Mouse (Mus musculus) hindbrain, embryonic 12.5 days (tissue): ENCODE data around the gene G6pc. TPM values are rescaled to one million over a fixed set of nuclear protein-coding genes. Genes with fewer than 3 reads are reported as not detected.

ENCODE experiments used
- ATAC-seq: fragments of 200-750 bp; cut with Nextera tagmentation; 2 replicates; pipeline ENCODE4 v1.8.0; 2017; ENCODE audit warnings: moderate TSS enrichment; ENCODE audit not compliant: low FRiP score
- H3K27ac ChIP-seq: fragments of 300-500 bp; sonication (generic); 2 replicates; pipeline ENCODE4 v1.5.1; 2016; ENCODE audit warnings: mild to moderate bottlenecking
- H3K27me3 ChIP-seq: fragments of 300-500 bp; sonication (generic); 2 replicates; pipeline ENCODE4 v1.6.1; 2016; ENCODE audit warnings: mild to moderate bottlenecking
- H3K36me3 ChIP-seq: fragments of 300-500 bp; sonication (generic); 2 replicates; pipeline ENCODE4 v1.6.1; 2016; ENCODE audit warnings: mild to moderate bottlenecking
- H3K4me1 ChIP-seq: fragments of 300-500 bp; sonication (generic); 2 replicates; pipeline ENCODE4 v1.6.1; 2016
- H3K4me2 ChIP-seq: fragments of 300-500 bp; sonication (generic); replicated peaks from 2 replicates; pipeline ENCODE4 v1.6.1; 2016; ENCODE audit warnings: mild to moderate bottlenecking
- H3K4me3 ChIP-seq: fragments of 300-500 bp; sonication (generic); 2 replicates; pipeline ENCODE4 v1.5.1; 2016; ENCODE audit warnings: mild to moderate bottlenecking
- H3K9ac ChIP-seq: fragments of 300-500 bp; sonication (generic); 2 replicates; pipeline ENCODE4 v1.6.1; 2016; ENCODE audit warnings: mild to moderate bottlenecking, moderate library complexity
- H3K9me3 ChIP-seq: fragments of 300-500 bp; sonication (generic); replicated peaks from 2 replicates; pipeline ENCODE4 v1.6.1; 2016; ENCODE audit warnings: mild to moderate bottlenecking
- WGBS: fragments of 180-500 bp; shearing (Covaris S2); methylation state at CpG from one replicate; pipeline ENCODE4 v1.1.7; 2016; 5-methylcytosine and 5-hydroxymethylcytosine counted together
- polyA plus RNA-seq: library from polyadenylated mRNA; unstranded; fragments of >200 nt; fragmentation: Nextera tagmentation; extraction: Ambion mirVana; gene quantifications from 2 replicates; pipeline ENCODE4 v1.2.1, GENCODE M21; 2016

The G6pc gene
- polyA plus RNA-seq, 1 experiment from 2014 or later = not detected

DNA sequence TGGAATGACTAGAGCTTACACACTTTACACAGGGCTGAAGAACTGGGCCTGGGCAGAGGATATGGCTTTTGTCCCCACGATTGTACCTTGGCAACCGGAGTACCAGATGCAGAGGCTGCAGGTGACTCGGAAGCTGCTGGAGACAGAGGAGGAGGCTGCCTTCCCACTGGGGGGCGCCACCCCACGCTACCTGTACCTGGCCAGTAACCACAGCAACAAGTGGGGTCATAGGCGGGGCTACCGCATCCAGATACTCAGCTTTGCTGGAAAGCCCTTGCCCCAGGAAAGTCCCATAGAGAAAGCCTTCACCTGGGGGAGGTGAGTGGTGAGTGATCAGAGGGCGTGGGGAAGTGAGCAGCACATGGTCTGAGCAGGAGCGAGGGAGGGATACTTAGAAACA is 31.7 kb upstream of the G6pc start:
- no peak overlapping the region for H3K4me2 ChIP-seq
- WGBS = 86% methylated on average over 9 of the region's 9 CpGs
- H3K4me1 ChIP-seq = peaks cover 25% of the 10 kb centered on the region
- no peak overlapping the region for H3K4me3 ChIP-seq
- H3K9ac ChIP-seq = no peak overlapping the region
- H3K27ac ChIP-seq = no peak overlapping the region
- H3K9me3 ChIP-seq = no peaks in the 10 kb centered on the region
- H3K36me3 ChIP-seq = no peaks in the 10 kb centered on the region
- ATAC-seq = no peak
- H3K27me3 ChIP-seq = no peaks in the 10 kb centered on the region

DNA sequence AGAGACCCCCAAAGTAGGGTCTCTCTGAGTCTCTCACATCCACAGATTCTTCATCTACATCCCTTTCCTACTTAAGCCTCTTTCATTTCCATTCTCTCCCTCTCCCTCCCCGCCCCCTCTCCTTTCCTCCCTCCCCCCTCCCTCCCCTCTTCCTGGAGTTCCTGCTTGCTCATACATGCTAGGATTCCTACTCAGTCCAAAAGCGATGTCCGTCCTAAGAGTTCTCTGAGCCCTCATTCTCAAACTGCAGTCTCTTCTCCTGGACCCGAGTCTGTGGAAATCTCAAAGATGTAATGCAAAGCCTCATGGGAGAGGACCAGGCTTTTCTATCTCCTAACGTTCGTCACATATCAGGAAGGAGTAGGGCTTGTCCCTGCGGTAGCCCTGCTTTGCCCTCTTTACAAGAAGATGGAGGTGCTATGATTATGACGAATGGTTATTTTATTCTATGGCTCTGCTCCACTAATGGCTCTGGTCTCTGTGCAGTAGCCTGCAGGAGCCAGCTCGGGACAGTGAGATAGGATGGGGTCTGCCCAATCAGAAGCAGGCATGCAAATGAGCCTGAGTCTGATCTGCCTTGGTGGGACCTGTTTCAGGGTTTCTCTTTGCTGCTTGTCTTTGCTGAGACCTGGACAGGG is 29.1 kb upstream of the G6pc start:
- H3K9ac ChIP-seq = peak overlapping the region; percentile 44
- H3K4me3 ChIP-seq = peak overlapping the region; percentile 26
- peaks cover 25% of the 10 kb centered on the region for H3K4me1 ChIP-seq
- H3K27me3 ChIP-seq = no peaks in the 10 kb centered on the region
- H3K36me3 ChIP-seq = no peaks in the 10 kb centered on the region
- no peaks in the 10 kb centered on the region for H3K9me3 ChIP-seq
- H3K27ac ChIP-seq = peak overlapping the region; percentile 71
- WGBS = 2% methylated on average over 9 of the region's 9 CpGs
- H3K4me2 ChIP-seq = peak overlapping the region; percentile 64
- ATAC-seq = peak; percentile 84

DNA sequence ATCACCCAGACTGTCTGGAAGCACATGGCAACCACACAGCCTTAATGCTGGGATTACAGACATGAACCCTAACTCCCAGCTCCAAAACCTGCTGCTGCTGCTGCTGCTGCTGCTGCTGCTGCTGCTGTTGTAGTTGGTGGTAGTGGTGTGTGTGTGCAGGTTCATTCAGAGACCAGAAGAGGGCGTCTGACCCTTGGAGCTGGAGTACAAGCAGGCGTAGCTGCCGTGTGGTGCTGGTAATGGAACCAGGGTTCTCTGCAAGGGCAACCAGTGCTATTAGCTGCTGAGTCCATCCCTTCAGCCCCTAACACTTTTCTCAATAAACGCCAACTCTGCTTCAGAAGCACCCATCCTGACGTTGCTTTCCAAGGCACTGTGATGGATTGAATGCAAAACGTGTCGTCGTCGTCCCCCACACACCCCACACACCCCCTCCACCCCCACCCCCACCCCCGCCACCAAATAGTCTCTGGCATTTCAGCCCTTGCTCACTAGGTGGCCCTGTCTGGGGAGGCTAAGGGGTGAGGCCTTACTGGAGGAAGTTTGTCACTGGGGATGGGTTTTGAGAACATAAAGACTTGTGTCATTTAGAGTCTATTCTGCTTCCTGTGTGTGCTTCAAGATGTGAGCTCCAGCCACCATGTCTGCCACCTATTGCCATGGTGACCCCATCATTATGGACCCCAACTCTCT is 20.1 kb upstream of the G6pc start:
- H3K4me2 ChIP-seq = no peak overlapping the region
- H3K4me1 ChIP-seq = no peaks in the 10 kb centered on the region
- WGBS = 77% methylated on average over 10 of the region's 10 CpGs
- H3K27ac ChIP-seq = no peak overlapping the region
- H3K9me3 ChIP-seq = no peaks in the 10 kb centered on the region
- H3K9ac ChIP-seq = no peak overlapping the region
- H3K36me3 ChIP-seq = no peaks in the 10 kb centered on the region
- ATAC-seq = no peak
- no peaks in the 10 kb centered on the region for H3K27me3 ChIP-seq
- H3K4me3 ChIP-seq = no peak overlapping the region

DNA sequence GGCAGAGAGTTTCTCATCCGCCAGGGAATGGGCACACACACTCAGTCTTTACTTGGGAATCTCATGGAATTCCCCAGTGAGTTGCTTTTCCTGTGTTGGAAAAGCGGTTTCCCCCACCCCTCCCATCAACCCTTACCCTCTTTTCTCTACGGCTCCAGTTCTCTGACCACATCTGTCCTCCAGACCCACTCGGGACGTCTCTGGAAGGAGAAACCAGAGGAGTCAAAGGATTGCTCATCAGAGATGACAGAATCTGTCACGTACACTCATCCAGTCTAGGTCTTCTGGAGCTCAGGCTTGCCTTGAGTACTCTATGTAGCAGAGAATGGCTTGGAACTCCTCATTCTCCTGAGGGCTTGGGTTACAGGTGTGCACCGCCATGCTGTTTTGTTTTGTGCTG is 18.6 kb upstream of the G6pc start:
- no peak overlapping the region for H3K9ac ChIP-seq
- no peaks in the 10 kb centered on the region for H3K9me3 ChIP-seq
- H3K4me2 ChIP-seq = no peak overlapping the region
- H3K4me1 ChIP-seq = no peaks in the 10 kb centered on the region
- no peaks in the 10 kb centered on the region for H3K36me3 ChIP-seq
- WGBS = 72% methylated on average over 7 of the region's 7 CpGs
- no peak overlapping the region for H3K4me3 ChIP-seq
- no peaks in the 10 kb centered on the region for H3K27me3 ChIP-seq
- ATAC-seq = no peak
- H3K27ac ChIP-seq = no peak overlapping the region

DNA sequence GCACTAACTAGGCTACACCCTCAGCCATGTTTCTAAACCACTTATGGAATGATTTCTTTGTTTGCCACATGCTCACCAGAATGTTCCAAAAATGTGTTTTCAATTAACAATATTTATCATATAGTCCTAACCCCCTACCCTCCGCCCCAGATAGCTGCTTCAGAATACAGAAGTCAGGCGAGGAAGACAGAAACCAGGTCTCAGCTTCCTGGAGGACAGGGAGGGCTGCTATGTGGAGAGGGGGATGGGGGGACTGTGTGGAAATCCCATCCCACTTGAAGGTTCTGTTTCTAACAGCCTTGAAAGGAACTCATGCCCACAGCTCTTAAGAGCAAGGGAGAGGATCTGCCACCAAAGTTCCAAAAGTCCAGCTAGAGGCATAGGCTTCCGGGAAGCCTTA is 18.1 kb upstream of the G6pc start:
- no peak for ATAC-seq
- H3K27ac ChIP-seq = no peak overlapping the region
- no peaks in the 10 kb centered on the region for H3K4me1 ChIP-seq
- 86% methylated on average over 3 of the region's 3 CpGs for WGBS
- H3K4me3 ChIP-seq = no peak overlapping the region
- no peaks in the 10 kb centered on the region for H3K27me3 ChIP-seq
- H3K9me3 ChIP-seq = no peaks in the 10 kb centered on the region
- H3K4me2 ChIP-seq = no peak overlapping the region
- H3K9ac ChIP-seq = no peak overlapping the region
- H3K36me3 ChIP-seq = no peaks in the 10 kb centered on the region

DNA sequence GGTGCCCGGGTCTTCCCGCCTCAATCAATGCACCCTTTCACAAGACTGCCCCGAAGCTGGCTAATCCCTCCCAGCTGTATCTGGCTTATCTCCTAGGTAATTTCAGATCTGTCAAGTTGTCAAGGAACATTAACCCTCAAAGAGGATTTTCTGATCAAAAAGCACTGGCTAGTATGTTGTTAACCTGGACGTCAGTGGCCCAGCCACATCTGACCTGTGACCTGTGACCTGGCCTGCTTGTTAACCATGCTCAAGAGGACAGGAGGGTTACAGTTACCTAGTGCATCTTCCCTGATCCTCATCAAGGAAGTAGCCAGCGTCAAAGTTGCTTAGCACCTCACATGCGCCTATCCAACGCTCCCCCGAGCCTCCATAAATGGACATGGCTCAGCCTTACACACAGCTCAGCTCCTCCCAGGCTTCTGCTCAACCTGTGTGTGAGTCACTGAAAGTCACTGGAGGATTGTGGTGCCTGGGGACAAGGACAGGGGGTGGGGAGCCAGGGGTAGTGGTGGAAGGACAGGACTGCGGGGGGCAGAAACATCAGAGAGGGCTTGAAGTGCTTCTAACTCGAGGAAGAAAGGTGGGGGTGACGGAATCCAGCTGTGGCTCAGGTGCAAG is 16.2 kb upstream of the G6pc start:
- H3K27me3 ChIP-seq = no peaks in the 10 kb centered on the region
- no peak for ATAC-seq
- 67% methylated on average over 11 of the region's 11 CpGs for WGBS

DNA sequence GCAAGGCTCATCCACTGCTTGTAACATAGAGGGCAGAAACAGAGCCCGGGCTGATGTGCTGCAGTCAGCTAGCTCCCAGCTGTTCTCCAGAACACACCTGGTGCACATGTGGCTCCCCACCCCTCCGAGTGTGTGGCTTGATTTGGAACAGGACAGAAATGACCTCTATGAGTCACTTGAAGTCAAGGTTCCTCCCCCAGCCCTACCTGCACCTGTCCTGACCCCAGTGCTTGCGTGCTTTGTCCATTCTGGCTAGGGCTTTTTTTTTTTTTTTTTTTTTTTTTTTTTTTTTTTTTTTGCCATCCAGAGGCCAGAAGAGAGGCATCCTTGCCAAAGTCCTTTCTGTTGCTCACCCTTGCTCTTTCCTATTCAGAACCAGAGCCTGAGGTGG is 15.6 kb upstream of the G6pc start:
- H3K4me3 ChIP-seq = no peak overlapping the region
- 86% methylated on average over 3 of the region's 3 CpGs for WGBS
- H3K9me3 ChIP-seq = no peaks in the 10 kb centered on the region
- ATAC-seq = no peak
- no peak overlapping the region for H3K4me2 ChIP-seq
- no peaks in the 10 kb centered on the region for H3K4me1 ChIP-seq
- H3K27me3 ChIP-seq = no peaks in the 10 kb centered on the region
- no peak overlapping the region for H3K9ac ChIP-seq
- H3K27ac ChIP-seq = no peak overlapping the region
- H3K36me3 ChIP-seq = no peaks in the 10 kb centered on the region

More for the DNA sequence above, 16.2 kb upstream of the G6pc start:
- no peaks in the 10 kb centered on the region for H3K9me3 ChIP-seq
- H3K4me1 ChIP-seq = no peaks in the 10 kb centered on the region
- no peak overlapping the region for H3K4me3 ChIP-seq
- H3K36me3 ChIP-seq = no peaks in the 10 kb centered on the region
- H3K9ac ChIP-seq = no peak overlapping the region
- H3K27ac ChIP-seq = no peak overlapping the region
- no peak overlapping the region for H3K4me2 ChIP-seq

DNA sequence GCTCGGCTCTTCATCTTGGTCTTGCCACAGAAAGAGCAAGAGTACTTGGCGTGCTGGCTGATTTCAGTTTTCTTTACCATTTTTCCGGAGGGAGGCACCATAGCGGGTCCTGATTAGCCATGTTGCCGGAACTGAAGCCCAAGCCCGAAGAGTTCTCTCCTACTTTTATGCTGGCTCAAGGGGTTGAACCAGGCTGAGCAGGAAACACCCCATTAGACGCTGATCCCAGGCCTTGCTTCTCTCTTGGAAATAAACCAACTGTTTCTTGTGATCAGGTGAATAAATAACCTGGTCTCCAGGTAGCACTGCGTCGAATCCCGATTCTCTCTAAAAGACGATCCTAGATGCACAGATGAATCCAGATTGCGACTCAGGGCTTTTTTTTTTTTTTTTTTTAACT is 13.9 kb upstream of the G6pc start:
- 92% methylated on average over 12 of the region's 12 CpGs for WGBS
- H3K4me2 ChIP-seq = no peak overlapping the region
- no peaks in the 10 kb centered on the region for H3K4me1 ChIP-seq
- H3K36me3 ChIP-seq = no peaks in the 10 kb centered on the region
- no peaks in the 10 kb centered on the region for H3K27me3 ChIP-seq
- ATAC-seq = no peak
- no peak overlapping the region for H3K9ac ChIP-seq
- H3K9me3 ChIP-seq = no peaks in the 10 kb centered on the region
- H3K27ac ChIP-seq = no peak overlapping the region
- no peak overlapping the region for H3K4me3 ChIP-seq

DNA sequence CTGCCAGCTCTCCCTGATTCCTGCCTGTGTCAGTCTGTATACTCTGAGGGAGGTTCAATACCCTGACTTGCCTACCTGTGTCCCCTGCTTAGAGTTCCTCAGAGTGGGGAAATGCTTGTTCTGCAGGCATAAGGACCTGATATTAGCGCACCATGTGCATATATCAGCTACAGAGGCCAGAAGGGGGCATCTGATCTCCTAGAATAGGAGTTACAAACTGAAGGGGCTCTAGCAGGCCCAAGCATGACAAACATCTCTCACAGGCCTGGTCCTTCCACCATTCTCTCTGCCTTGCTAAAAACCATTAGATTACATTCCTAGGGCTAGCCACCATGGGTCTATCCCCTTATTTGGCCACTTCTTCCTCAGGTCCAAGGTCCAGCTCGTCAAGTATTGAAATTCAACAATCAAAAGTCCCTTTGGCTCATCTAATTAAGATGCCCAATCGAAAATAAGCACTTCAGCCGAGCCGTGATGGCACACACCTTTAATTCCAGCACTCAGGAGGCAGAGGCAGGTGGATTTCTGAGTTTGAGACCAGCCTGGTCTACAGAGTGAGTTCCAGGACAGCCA is 12.8 kb upstream of the G6pc start:
- H3K27me3 ChIP-seq = no peaks in the 10 kb centered on the region
- H3K36me3 ChIP-seq = no peaks in the 10 kb centered on the region
- no peaks in the 10 kb centered on the region for H3K4me1 ChIP-seq
- no peak overlapping the region for H3K4me3 ChIP-seq
- H3K4me2 ChIP-seq = no peak overlapping the region
- 90% methylated on average over 5 of the region's 5 CpGs for WGBS
- no peak overlapping the region for H3K27ac ChIP-seq
- H3K9me3 ChIP-seq = no peaks in the 10 kb centered on the region
- no peak for ATAC-seq
- H3K9ac ChIP-seq = no peak overlapping the region

DNA sequence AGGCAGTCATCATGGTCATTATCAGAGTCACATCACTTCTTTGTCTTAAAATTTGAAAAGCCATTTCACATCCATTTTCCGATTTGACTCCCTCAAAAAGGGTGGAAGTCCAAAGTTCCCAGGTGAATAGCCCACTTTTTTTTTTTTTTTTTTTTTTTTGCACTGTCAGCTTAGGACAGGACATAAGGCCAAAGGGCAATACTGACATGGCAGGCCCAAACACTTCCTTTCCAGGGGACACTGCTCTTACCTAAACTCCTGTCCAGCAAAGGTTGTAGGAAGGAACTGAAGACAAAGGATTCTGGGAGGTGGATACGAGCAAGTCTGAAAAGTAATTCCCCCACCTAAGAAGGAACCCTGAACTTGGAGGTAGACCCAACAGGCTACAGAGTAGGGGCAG is 11.4 kb upstream of the G6pc start:
- Histone ChIP-seq H3K9ac (no peak overlapping the region), H3K36me3 (no peaks in the 10 kb centered on the region), H3K4me2 (no peak overlapping the region), H3K4me1 (no peaks in the 10 kb centered on the region), H3K27me3 (no peaks in the 10 kb centered on the region), H3K4me3 (no peak overlapping the region), H3K27ac (no peak overlapping the region), H3K9me3 (no peaks in the 10 kb centered on the region)
- 88% methylated on average over 2 of the region's 2 CpGs for WGBS
- ATAC-seq = no peak

DNA sequence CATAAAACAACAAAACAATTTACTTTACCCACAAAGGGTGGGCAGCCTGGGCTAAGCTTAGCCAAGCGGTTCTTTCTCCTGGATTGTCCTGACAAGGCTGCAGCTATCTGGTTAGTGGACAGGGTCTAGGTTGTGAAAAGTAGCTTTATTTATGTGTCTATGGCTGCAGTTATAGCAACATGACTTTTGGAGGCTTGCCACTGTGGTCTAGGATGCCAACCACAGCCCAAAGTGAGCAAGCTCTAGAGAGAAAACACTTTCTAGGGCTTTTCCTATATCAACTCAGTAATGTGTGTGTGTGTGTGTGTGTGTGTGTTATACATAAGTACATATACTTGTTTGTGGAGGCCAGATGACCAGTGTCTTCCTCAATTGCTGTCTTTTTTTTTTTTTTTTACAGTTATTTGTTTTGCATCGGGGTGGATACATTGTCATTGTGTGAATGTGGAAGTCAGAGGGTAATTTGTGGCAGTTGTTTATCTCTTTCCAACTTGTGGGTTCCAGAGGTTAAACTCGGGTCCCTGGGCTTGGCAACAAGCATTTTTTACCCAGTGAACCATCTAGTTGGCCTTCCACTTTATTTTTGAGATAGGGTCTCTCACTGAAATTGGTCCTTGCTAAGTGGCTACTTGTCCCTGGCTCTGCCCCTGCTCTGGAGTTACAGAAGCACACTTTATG is 9.7 kb upstream of the G6pc start:
- Histone ChIP-seq H3K9ac (no peak overlapping the region), H3K27me3 (no peaks in the 10 kb centered on the region), H3K36me3 (no peaks in the 10 kb centered on the region), H3K4me1 (no peaks in the 10 kb centered on the region), H3K4me2 (no peak overlapping the region), H3K9me3 (no peaks in the 10 kb centered on the region), H3K4me3 (no peak overlapping the region), H3K27ac (no peak overlapping the region)
- WGBS = 82% methylated on average over 3 of the region's 3 CpGs
- no peak for ATAC-seq

DNA sequence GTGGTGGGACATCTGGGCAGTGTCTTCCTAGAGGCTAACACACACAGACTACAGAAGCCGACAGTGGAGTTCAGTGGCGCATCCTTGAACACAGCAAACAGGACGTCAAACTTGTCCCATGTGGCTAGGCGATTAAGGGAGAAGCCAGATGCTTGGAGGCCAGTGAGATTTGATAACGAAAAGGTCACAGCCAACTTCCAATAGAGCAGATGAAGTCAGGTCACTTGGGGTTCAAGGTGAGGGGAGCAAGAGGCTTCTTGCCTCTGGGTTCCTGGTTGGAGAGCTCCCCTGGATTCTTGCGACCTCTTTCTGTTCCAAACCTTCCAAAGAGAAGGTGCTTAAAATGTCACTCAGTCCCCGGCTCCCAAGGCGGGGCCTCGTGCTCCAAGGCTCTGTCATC is 7.6 kb upstream of the G6pc start:
- no peak for ATAC-seq
- no peak overlapping the region for H3K27ac ChIP-seq
- no peak overlapping the region for H3K4me2 ChIP-seq
- no peaks in the 10 kb centered on the region for H3K4me1 ChIP-seq
- WGBS = 79% methylated on average over 9 of the region's 9 CpGs
- H3K9ac ChIP-seq = no peak overlapping the region
- no peak overlapping the region for H3K4me3 ChIP-seq
- H3K36me3 ChIP-seq = no peaks in the 10 kb centered on the region
- no peaks in the 10 kb centered on the region for H3K9me3 ChIP-seq
- H3K27me3 ChIP-seq = no peaks in the 10 kb centered on the region
